Mouse (Mus musculus): ENCODE results near the gene Cacna1f.

GRCm38 (mm10) chrX:7680057-7680412 lies 73.2 kb downstream of the Cacna1f start:
- TF ChIP-seq CTCF (IDR thresholded peaks at IDR 0.05; ENCODE audit: control insufficient read depth, insufficient read depth, insufficient read length) (no peak), CEBPB (IDR thresholded peaks at IDR 0.05; ENCODE audit: low read depth) (no peak), USF1 (IDR thresholded peaks at IDR 0.05; ENCODE audit: low read depth) (no peak)
